Mouse (Mus musculus): ENCODE measurements around the gene Kcnb1. TPM values are rescaled to one million over a fixed set of nuclear protein-coding genes. Genes with fewer than 3 reads are reported as not detected.

Kcnb1 gene
- polyA plus RNA-seq, 1 experiment: not detected

DNA sequence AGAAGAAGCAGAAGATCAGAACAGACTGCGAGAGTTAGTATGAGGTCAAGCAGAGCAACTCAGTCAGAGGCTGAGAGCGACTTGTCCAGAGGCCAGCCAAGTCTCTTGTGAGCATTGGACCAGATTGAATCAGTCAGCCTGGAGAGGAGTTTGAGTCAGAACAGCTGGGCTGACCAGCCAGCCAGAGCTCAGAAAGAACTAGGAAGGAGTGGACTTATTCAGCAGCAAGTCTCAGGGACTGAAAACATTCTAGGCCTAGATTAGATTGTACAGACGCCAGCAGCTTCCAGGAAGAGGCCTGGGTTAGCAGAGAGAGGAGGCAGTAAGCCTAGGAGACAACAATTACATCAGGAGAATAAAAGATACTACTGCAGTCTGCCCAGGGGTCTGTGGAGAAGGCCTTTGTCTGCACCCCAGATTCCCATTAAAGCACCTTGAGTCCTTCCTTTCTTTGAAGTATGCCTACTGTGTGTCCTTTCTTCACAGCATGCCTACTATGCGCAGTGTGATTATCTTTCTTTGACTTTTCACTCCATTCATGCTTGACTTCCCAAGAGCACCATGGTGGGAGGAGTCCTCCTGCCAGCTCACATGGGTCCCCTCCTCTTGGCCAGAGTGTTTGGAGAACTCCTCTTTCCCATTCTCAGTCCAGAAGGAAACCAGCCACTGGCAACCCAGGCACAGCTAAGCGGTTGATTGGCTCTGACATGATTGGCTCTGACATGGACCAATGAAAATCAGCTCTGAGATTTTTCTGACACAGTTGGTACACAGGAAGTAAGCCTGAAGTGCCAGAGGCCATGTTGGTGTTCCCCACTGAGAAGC lies 16.7 kb downstream of the Kcnb1 start:
- no peaks in the 10 kb centered on the region for H3K36me3 ChIP-seq (ENCODE audit: control insufficient read depth, insufficient read depth)
- H3ac ChIP-seq (ENCODE audit: control insufficient read depth, insufficient read length, low read depth): no peak overlapping the region
- no peak overlapping the region for H3K4me3 ChIP-seq (ENCODE audit: insufficient read depth, poor library complexity, severe bottlenecking)
- H3K27me3 ChIP-seq (ENCODE audit: control insufficient read depth, insufficient read depth, insufficient read length): peaks cover 25% of the 10 kb centered on the region
- no peaks in the 10 kb centered on the region for H3K79me2 ChIP-seq (ENCODE audit: control insufficient read depth, insufficient read depth)
- H3K79me3 ChIP-seq (ENCODE audit: low read depth): no peaks in the 10 kb centered on the region
- TF ChIP-seq MYOD1 (IDR thresholded peaks at IDR 0.05; ENCODE audit: control insufficient read depth, insufficient read length, low read depth) (no peak), FOSL1 (IDR thresholded peaks at IDR 0.05; ENCODE audit: insufficient read depth, low read length, poor library complexity, severe bottlenecking) (no peak)

DNA sequence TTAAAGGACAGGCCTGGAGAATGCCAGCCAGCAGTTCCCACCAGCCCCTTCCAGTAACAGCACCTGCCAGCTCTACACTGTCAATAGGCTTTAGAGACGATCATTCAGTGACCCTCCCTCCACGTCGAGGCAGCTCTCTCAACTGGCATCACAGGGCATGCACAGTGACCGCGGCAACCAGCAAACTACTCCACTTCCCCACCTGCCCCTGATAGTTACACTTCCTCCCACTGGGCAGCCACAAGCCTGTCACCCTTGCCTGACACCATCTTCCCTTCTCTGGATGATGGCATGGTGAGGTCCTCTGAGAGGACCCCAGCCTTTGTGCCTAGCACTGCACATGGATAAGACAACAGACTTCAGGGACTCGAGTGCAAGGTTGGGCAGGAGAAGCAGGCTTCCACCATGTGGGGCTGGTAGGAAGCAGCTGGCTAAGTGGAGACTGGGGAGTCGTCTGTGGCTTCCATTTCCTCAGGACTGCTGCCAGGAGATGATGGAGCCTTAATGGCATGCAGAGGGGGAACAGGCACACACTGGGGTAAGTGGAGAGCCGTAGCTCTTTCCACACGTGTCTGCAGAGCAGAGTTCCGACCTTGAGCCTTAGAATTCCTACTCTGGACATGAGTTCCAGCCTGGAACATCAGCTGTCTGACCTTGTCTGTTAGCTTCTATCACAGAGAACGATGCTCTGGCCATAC lies 22.3 kb downstream of the Kcnb1 start:
- Histone ChIP-seq H3ac (ENCODE audit: control insufficient read depth, insufficient read length, low read depth) (no peak overlapping the region), H3K79me3 (ENCODE audit: low read depth) (no peaks in the 10 kb centered on the region)
- no peak for TF ChIP-seq MYOG (IDR thresholded peaks at IDR 0.05; ENCODE audit: control insufficient read depth, extremely low read depth, insufficient read length)
- TF ChIP-seq USF1 (IDR thresholded peaks at IDR 0.05; ENCODE audit: low read depth): no peak
- no peak for TF ChIP-seq CEBPB (IDR thresholded peaks at IDR 0.05; ENCODE audit: low read depth)
- no peak for TF ChIP-seq FOSL1 (IDR thresholded peaks at IDR 0.05; ENCODE audit: insufficient read depth, low read length, poor library complexity, severe bottlenecking)
- TF ChIP-seq MYOD1 (IDR thresholded peaks at IDR 0.05; ENCODE audit: control insufficient read depth, insufficient read length, low read depth): no peak
- no peak for TF ChIP-seq CTCF (IDR thresholded peaks at IDR 0.05; ENCODE audit: control insufficient read depth, insufficient read depth, insufficient read length)
- TF ChIP-seq MAX (IDR thresholded peaks at IDR 0.05): no peak

DNA sequence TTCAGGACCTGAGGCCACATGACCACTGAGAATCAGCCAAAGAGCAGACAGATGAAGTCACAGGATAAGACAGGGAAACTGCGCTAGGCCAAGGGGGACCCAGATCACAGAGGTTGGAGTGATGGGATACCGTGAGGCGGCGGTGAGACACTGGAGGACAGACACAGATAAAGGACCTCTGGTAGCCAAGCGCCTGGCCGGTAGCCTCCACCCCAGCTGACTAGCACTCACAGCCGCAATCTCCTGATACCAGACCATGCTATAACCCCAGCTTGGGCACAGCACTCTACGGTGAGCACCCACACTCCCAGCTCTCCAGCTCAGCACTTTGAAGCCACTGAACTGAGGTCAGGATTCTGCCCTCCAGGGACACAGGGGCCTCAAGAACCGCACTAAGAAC lies 26.4 kb downstream of the Kcnb1 start:
- no peak for TF ChIP-seq FOSL1 (IDR thresholded peaks at IDR 0.05; ENCODE audit: insufficient read depth, low read length, poor library complexity, severe bottlenecking)
- TF ChIP-seq CEBPB (IDR thresholded peaks at IDR 0.05; ENCODE audit: low read depth): no peak
- no peak for TF ChIP-seq MYOG (IDR thresholded peaks at IDR 0.05; ENCODE audit: control insufficient read depth, extremely low read depth, insufficient read length)
- no peak for TF ChIP-seq CTCF (IDR thresholded peaks at IDR 0.05; ENCODE audit: control insufficient read depth, insufficient read depth, insufficient read length)
- TF ChIP-seq MYOD1 (IDR thresholded peaks at IDR 0.05; ENCODE audit: control insufficient read depth, insufficient read length, low read depth): no peak
- no peak for TF ChIP-seq USF1 (IDR thresholded peaks at IDR 0.05; ENCODE audit: low read depth)
- TF ChIP-seq MAX (IDR thresholded peaks at IDR 0.05): no peak

More for the DNA sequence above, 22.3 kb downstream of the Kcnb1 start:
- no peaks in the 10 kb centered on the region for H3K36me3 ChIP-seq (ENCODE audit: control insufficient read depth, insufficient read depth)
- peaks cover 9% of the 10 kb centered on the region for H3K27me3 ChIP-seq (ENCODE audit: control insufficient read depth, insufficient read depth, insufficient read length)
- H3K79me2 ChIP-seq (ENCODE audit: control insufficient read depth, insufficient read depth): no peaks in the 10 kb centered on the region
- H3K4me3 ChIP-seq (ENCODE audit: insufficient read depth, poor library complexity, severe bottlenecking): no peak overlapping the region

DNA sequence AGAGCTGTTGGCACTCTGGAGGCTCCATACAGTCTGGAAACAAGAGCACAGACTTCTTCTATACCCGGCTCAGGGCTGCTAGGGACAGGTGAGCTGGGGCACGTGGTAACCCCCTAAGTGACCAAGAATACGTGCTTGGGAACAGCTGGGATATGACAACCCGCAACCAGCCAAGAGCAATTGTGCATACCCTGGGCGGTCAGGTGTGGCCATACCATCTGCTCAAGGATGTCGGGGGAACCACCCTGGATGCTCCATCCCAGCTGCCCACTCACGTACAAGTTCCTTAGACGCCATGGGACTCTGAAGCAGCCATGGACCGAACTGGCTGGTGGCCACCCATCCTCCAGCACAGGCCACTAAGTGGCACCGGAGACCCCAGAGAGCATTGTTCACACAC lies 26.8 kb downstream of the Kcnb1 start:
- Histone ChIP-seq H3K27me3 (ENCODE audit: control insufficient read depth, insufficient read depth, insufficient read length) (peaks cover 16% of the 10 kb centered on the region), H3K4me3 (ENCODE audit: insufficient read depth, poor library complexity, severe bottlenecking) (no peak overlapping the region), H3K79me3 (ENCODE audit: low read depth) (no peaks in the 10 kb centered on the region), H3ac (ENCODE audit: control insufficient read depth, insufficient read length, low read depth) (no peak overlapping the region), H3K79me2 (ENCODE audit: control insufficient read depth, insufficient read depth) (no peaks in the 10 kb centered on the region), H3K36me3 (ENCODE audit: control insufficient read depth, insufficient read depth) (no peaks in the 10 kb centered on the region)
- TF ChIP-seq CTCF (IDR thresholded peaks at IDR 0.05; ENCODE audit: control insufficient read depth, insufficient read depth, insufficient read length): no peak
- TF ChIP-seq MYOG (IDR thresholded peaks at IDR 0.05; ENCODE audit: control insufficient read depth, extremely low read depth, insufficient read length): no peak
- TF ChIP-seq CEBPB (IDR thresholded peaks at IDR 0.05; ENCODE audit: low read depth): no peak
- TF ChIP-seq MAX (IDR thresholded peaks at IDR 0.05): no peak
- no peak for TF ChIP-seq MYOD1 (IDR thresholded peaks at IDR 0.05; ENCODE audit: control insufficient read depth, insufficient read length, low read depth)
- no peak for TF ChIP-seq USF1 (IDR thresholded peaks at IDR 0.05; ENCODE audit: low read depth)

More for the DNA sequence above, 26.4 kb downstream of the Kcnb1 start:
- Histone ChIP-seq H3K4me3 (ENCODE audit: insufficient read depth, poor library complexity, severe bottlenecking) (no peak overlapping the region), H3K36me3 (ENCODE audit: control insufficient read depth, insufficient read depth) (no peaks in the 10 kb centered on the region), H3K79me3 (ENCODE audit: low read depth) (no peaks in the 10 kb centered on the region), H3K27me3 (ENCODE audit: control insufficient read depth, insufficient read depth, insufficient read length) (peaks cover 14% of the 10 kb centered on the region), H3K79me2 (ENCODE audit: control insufficient read depth, insufficient read depth) (no peaks in the 10 kb centered on the region), H3ac (ENCODE audit: control insufficient read depth, insufficient read length, low read depth) (no peak overlapping the region)

DNA sequence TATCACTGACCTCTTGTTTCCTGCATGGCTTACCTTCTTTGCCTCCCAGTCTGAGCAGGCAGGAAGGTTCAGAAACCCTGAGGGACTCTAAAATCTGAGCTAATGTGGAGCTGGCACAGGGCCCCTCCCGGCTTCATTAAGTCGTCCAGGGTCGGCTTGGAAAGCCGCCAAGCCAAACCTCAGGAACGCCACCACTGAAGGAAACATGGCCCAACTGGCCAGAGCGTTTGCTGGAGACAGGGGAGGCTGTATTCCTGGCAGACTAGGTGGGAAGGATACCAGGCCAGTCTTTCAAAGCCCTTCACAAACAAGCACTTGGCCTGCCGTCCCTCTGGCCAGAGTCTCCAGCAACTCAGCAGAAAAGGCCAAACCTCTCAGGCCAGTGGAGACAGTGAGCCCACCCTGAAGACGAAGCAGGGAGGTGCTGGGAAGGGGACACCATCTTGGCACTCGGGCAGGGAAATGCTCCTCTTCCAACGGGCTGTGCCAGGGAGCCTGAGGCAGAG lies 27.4 kb downstream of the Kcnb1 start:
- no peak for TF ChIP-seq MYOD1 (IDR thresholded peaks at IDR 0.05; ENCODE audit: control insufficient read depth, insufficient read length, low read depth)
- no peak for TF ChIP-seq MAX (IDR thresholded peaks at IDR 0.05)
- TF ChIP-seq CTCF (IDR thresholded peaks at IDR 0.05; ENCODE audit: control insufficient read depth, insufficient read depth, insufficient read length): no peak
- TF ChIP-seq FOSL1 (IDR thresholded peaks at IDR 0.05; ENCODE audit: insufficient read depth, low read length, poor library complexity, severe bottlenecking): no peak
- TF ChIP-seq MYOG (IDR thresholded peaks at IDR 0.05; ENCODE audit: control insufficient read depth, extremely low read depth, insufficient read length): no peak
- no peak for TF ChIP-seq CEBPB (IDR thresholded peaks at IDR 0.05; ENCODE audit: low read depth)
- TF ChIP-seq USF1 (IDR thresholded peaks at IDR 0.05; ENCODE audit: low read depth): no peak
- H3K79me2 ChIP-seq (ENCODE audit: control insufficient read depth, insufficient read depth): no peaks in the 10 kb centered on the region
- peaks cover 19% of the 10 kb centered on the region for H3K27me3 ChIP-seq (ENCODE audit: control insufficient read depth, insufficient read depth, insufficient read length)
- no peak overlapping the region for H3ac ChIP-seq (ENCODE audit: control insufficient read depth, insufficient read length, low read depth)
- H3K4me3 ChIP-seq (ENCODE audit: insufficient read depth, poor library complexity, severe bottlenecking): no peak overlapping the region
- H3K79me3 ChIP-seq (ENCODE audit: low read depth): no peaks in the 10 kb centered on the region
- H3K36me3 ChIP-seq (ENCODE audit: control insufficient read depth, insufficient read depth): no peaks in the 10 kb centered on the region
